Comparison of ENCODE assay signal across 8 mouse cellular contexts in the genomic region with DNA sequence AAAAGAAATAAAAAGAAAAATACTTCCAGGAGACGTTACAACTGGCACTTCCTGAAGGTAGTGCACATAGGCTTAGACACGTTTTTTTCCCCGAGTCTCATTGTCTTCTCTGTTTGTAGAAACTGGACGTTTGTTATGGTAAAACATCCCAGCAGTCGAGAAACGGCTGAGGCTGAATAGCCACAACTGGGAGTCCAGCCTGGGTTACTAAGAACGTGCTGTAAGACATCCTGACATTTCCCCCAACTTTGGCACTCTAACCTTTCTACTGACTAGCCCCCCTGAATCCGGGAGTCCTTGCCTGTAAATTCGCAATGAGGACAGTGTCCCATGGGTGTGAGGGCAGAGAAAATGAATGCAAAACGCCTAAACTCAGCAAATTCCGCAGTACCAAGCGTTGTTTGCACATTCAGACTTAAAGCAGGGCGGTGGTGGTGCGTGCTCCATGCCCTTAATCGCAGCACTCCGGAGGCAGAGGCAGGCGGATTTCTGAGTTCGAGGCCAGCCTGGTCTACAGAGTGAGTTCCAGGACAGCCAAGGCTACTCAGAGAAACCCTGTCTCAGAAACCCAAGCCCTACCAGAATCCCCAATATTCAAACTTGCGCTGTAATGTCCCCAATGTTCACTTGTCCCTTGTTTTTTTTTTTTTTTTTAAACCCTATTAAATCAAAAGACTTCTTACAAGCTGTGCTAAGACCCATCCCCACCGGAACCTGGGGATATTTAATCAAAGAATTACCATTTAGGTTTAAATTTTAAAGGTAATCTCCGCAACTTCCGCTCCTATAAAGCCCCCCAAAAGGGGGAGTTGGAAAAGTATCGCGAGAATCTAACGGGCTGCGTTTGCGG. TPM values are rescaled to one million over a fixed set of nuclear protein-coding genes. Genes with fewer than 3 reads are reported as not detected.
DNase-seq lines count a peak whose midpoint lies in the region; ATAC-seq and TF ChIP-seq lines count a peak whose summit lies in the region.

No protein-coding gene starts in this region.

- no peaks in the 10 kb centered on the region for H3K27me3 ChIP-seq in forebrain, embryonic 10.5 days (ENCODE audit: poor library complexity, severe bottlenecking)
- no peaks in the 10 kb centered on the region for H3K27me3 ChIP-seq in hindbrain, embryonic 15.5 days
- H3K27me3 ChIP-seq in limb, embryonic 12.5 days: no peaks in the 10 kb centered on the region
- H3K27me3 ChIP-seq in midbrain, embryonic 13.5 days: no peaks in the 10 kb centered on the region; the same call in 1 of the 2 replicates
- no peaks in the 10 kb centered on the region for H3K27me3 ChIP-seq in stomach, embryonic 16.5 days (ENCODE audit: control insufficient read depth, insufficient read depth, low read length)

- H3K27ac ChIP-seq in bone marrow, adult 2 months (ENCODE audit: control insufficient read depth, insufficient read depth, low read depth, low read length, poor library complexity): peak overlapping the region; percentile 65
- H3K27ac ChIP-seq in forebrain, embryonic 10.5 days: peak overlapping the region; percentile 100
- peak overlapping the region; percentile 97 for H3K27ac ChIP-seq in hindbrain, embryonic 15.5 days (replicated peaks)
- H3K27ac ChIP-seq in limb, embryonic 12.5 days: peak overlapping the region; percentile 100
- H3K27ac ChIP-seq in midbrain, embryonic 13.5 days: peak overlapping the region; percentile 100
- peak overlapping the region; percentile 78 for H3K27ac ChIP-seq in stomach, embryonic 16.5 days (ENCODE audit: low read length)

- H3K4me3 ChIP-seq in bone marrow, adult 2 months (replicated peaks; ENCODE audit: control insufficient read depth, low read depth, low read length): peak overlapping the region; percentile 94
- H3K4me3 ChIP-seq in forebrain, embryonic 10.5 days: peak overlapping the region; percentile 95
- H3K4me3 ChIP-seq in hindbrain, embryonic 15.5 days: peak overlapping the region; percentile 91
- peak overlapping the region; percentile 84 for H3K4me3 ChIP-seq in limb, embryonic 12.5 days (replicated peaks)
- peak overlapping the region; percentile 94 for H3K4me3 ChIP-seq in midbrain, embryonic 13.5 days (replicated peaks)
- H3K4me3 ChIP-seq in stomach, embryonic 16.5 days (replicated peaks; ENCODE audit: low read length): peak overlapping the region; percentile 85

- peaks cover 13% of the 10 kb centered on the region for H3K36me3 ChIP-seq in forebrain, embryonic 10.5 days (replicated peaks)
- no peaks in the 10 kb centered on the region for H3K36me3 ChIP-seq in hindbrain, embryonic 15.5 days
- peaks cover 7% of the 10 kb centered on the region; the same call in 1 of the 2 replicates for H3K36me3 ChIP-seq in limb, embryonic 12.5 days
- no peaks in the 10 kb centered on the region for H3K36me3 ChIP-seq in midbrain, embryonic 13.5 days
- H3K36me3 ChIP-seq in stomach, embryonic 16.5 days (ENCODE audit: control insufficient read depth, insufficient read depth, low read length): no peaks in the 10 kb centered on the region

- under 1% methylated on average over 27 of the region's 27 CpGs for WGBS in bone marrow, adult 2 months
- WGBS in forebrain, embryonic 10.5 days: 4% methylated on average over 27 of the region's 27 CpGs
- WGBS in hindbrain, embryonic 15.5 days: 1% methylated on average over 27 of the region's 27 CpGs
- 5% methylated on average over 27 of the region's 27 CpGs for whole genome bisulfite sequencing in limb, embryonic 12.5 days
- 2% methylated on average over 27 of the region's 27 CpGs for WGBS in midbrain, embryonic 13.5 days
- under 1% methylated on average over 27 of the region's 27 CpGs for WGBS in stomach, embryonic 16.5 days

- DNase-seq in cerebellum, adult 11 months: peak; percentile 27
- DNase-seq in forebrain, embryonic 10.5 days (ENCODE audit: extremely low spot score, low spot score): peak; percentile 42

- peak overlapping the region; percentile 78 for H3K9ac ChIP-seq in hindbrain, embryonic 15.5 days
- H3K9ac ChIP-seq in limb, embryonic 12.5 days (replicated peaks): peak overlapping the region; percentile 73
- H3K9ac ChIP-seq in midbrain, embryonic 13.5 days (replicated peaks): peak overlapping the region; percentile 81
- peak overlapping the region; percentile 80 for H3K9ac ChIP-seq in stomach, embryonic 16.5 days (ENCODE audit: low read length)

- H3K4me2 ChIP-seq in hindbrain, embryonic 15.5 days: peak overlapping the region; percentile 80
- H3K4me2 ChIP-seq in limb, embryonic 12.5 days: peak overlapping the region; percentile 70
- peak overlapping the region; percentile 84 for H3K4me2 ChIP-seq in midbrain, embryonic 13.5 days (replicated peaks)
- peak overlapping the region; percentile 94 for H3K4me2 ChIP-seq in stomach, embryonic 16.5 days (ENCODE audit: low read depth, low read length)

- H3K9me3 ChIP-seq in forebrain, embryonic 10.5 days: no peaks in the 10 kb centered on the region
- no peaks in the 10 kb centered on the region for H3K9me3 ChIP-seq in hindbrain, embryonic 15.5 days
- H3K9me3 ChIP-seq in limb, embryonic 12.5 days: no peaks in the 10 kb centered on the region
- no peaks in the 10 kb centered on the region for H3K9me3 ChIP-seq in midbrain, embryonic 13.5 days
- no peaks in the 10 kb centered on the region for H3K9me3 ChIP-seq in stomach, embryonic 16.5 days (replicated peaks; ENCODE audit: control insufficient read depth, low read length)

- no peaks in the 10 kb centered on the region for H3K4me1 ChIP-seq in bone marrow, adult 2 months (ENCODE audit: control insufficient read depth, insufficient read depth, low read length)
- peaks cover 27% of the 10 kb centered on the region for H3K4me1 ChIP-seq in forebrain, embryonic 10.5 days
- peaks cover 24% of the 10 kb centered on the region for H3K4me1 ChIP-seq in hindbrain, embryonic 15.5 days (replicated peaks)
- H3K4me1 ChIP-seq in limb, embryonic 12.5 days (replicated peaks): peaks cover 11% of the 10 kb centered on the region
- H3K4me1 ChIP-seq in midbrain, embryonic 13.5 days (replicated peaks): peaks cover 29% of the 10 kb centered on the region
- peaks cover 11% of the 10 kb centered on the region for H3K4me1 ChIP-seq in stomach, embryonic 16.5 days (ENCODE audit: control insufficient read depth, insufficient read depth, low read length)

- no peak for ATAC-seq in cerebellum, adult (ENCODE audit: insufficient number of reproducible peaks, low FRiP score, low TSS enrichment)
- ATAC-seq in hindbrain, embryonic 15.5 days (ENCODE audit: low FRiP score, low read depth): peak; percentile 2; the same call in 1 of the 2 replicates
- peak; percentile 2; the same call in 1 of the 2 replicates for ATAC-seq in limb, embryonic 12.5 days (ENCODE audit: insufficient number of reproducible peaks, insufficient read depth, low FRiP score, low TSS enrichment, low read depth)
- peak; percentile 39 for ATAC-seq in midbrain, embryonic 13.5 days
- no peak for ATAC-seq in stomach, embryonic 16.5 days (ENCODE audit: insufficient read depth, low FRiP score)

- TF ChIP-seq POLR2A in bone marrow, adult 2 months (IDR thresholded peaks at IDR 0.05; ENCODE audit: borderline replicate concordance, control insufficient read depth, low read depth, low read length): no peak

- TF ChIP-seq CTCF in bone marrow, adult 2 months (IDR thresholded peaks at IDR 0.05; ENCODE audit: control insufficient read depth, insufficient read depth, low read length): no peak

RNA-seq across cellular contexts. Expression of a gene that starts 0.8 kb away (rescaled TPM):
- polyA plus RNA-seq in bone marrow, adult 2 months (2011; ENCODE audit: insufficient read depth, insufficient read length, low replicate concordance, missing spikeins): 22.0 and 34.8 TPM in 2 replicates
- 12.7 and 13.0 TPM in 2 replicates for polyA plus RNA-seq in forebrain, embryonic 10.5 days (2016; fragmentation: Nextera tagmentation; extraction: Ambion mirVana)
- 8.4 and 8.9 TPM in 2 replicates for polyA plus RNA-seq in hindbrain, embryonic 15.5 days (2015; fragmentation: Nextera tagmentation; extraction: Ambion mirVana)
- polyA plus RNA-seq in limb, embryonic 12.5 days (2016; fragmentation: Nextera tagmentation; extraction: Ambion mirVana): 15.1 and 17.0 TPM in 2 replicates
- polyA plus RNA-seq in midbrain, embryonic 13.5 days (2015; fragmentation: Nextera tagmentation; extraction: Ambion mirVana): 12.2 and 12.9 TPM in 2 replicates
- polyA plus RNA-seq in stomach, embryonic 16.5 days (2015; fragmentation: Nextera tagmentation; extraction: Ambion mirVana): 7.6 and 7.7 TPM in 2 replicates

RNA-seq across cellular contexts. Expression of a gene that starts 8.9 kb away (rescaled TPM):
- polyA plus RNA-seq in bone marrow, adult 2 months (2011; ENCODE audit: insufficient read depth, insufficient read length, low replicate concordance, missing spikeins): 12.3 and 20.8 TPM in 2 replicates
- polyA plus RNA-seq in forebrain, embryonic 10.5 days (2016; fragmentation: Nextera tagmentation; extraction: Ambion mirVana): 77.9 and 78.5 TPM in 2 replicates
- polyA plus RNA-seq in hindbrain, embryonic 15.5 days (2015; fragmentation: Nextera tagmentation; extraction: Ambion mirVana): 55.3 and 56.0 TPM in 2 replicates
- 75.3 and 80.1 TPM in 2 replicates for polyA plus RNA-seq in limb, embryonic 12.5 days (2016; fragmentation: Nextera tagmentation; extraction: Ambion mirVana)
- 74.3 and 75.7 TPM in 2 replicates for polyA plus RNA-seq in midbrain, embryonic 13.5 days (2015; fragmentation: Nextera tagmentation; extraction: Ambion mirVana)
- 46.4 and 53.3 TPM in 2 replicates for polyA plus RNA-seq in stomach, embryonic 16.5 days (2015; fragmentation: Nextera tagmentation; extraction: Ambion mirVana)

RNA-seq across cellular contexts. Expression of a gene that starts 51.8 kb away (rescaled TPM):
- 7.8 and 10.1 TPM in 2 replicates for polyA plus RNA-seq in bone marrow, adult 2 months (2011; ENCODE audit: insufficient read depth, insufficient read length, low replicate concordance, missing spikeins)
- 16.9 and 18.3 TPM in 2 replicates for polyA plus RNA-seq in forebrain, embryonic 10.5 days (2016; fragmentation: Nextera tagmentation; extraction: Ambion mirVana)
- polyA plus RNA-seq in hindbrain, embryonic 15.5 days (2015; fragmentation: Nextera tagmentation; extraction: Ambion mirVana): 23.9 and 27.5 TPM in 2 replicates
- polyA plus RNA-seq in limb, embryonic 12.5 days (2016; fragmentation: Nextera tagmentation; extraction: Ambion mirVana): 24.3 and 25.9 TPM in 2 replicates
- polyA plus RNA-seq in midbrain, embryonic 13.5 days (2015; fragmentation: Nextera tagmentation; extraction: Ambion mirVana): 27.0 and 33.7 TPM in 2 replicates
- 13.3 and 17.8 TPM in 2 replicates for polyA plus RNA-seq in stomach, embryonic 16.5 days (2015; fragmentation: Nextera tagmentation; extraction: Ambion mirVana)

Comparison
In these comparisons a context has a peak if more than half of its experiments do, and no peak if none do; other contexts are left out.
1. ATAC-seq: peak in hindbrain, embryonic 15.5 days (single experiment), limb, embryonic 12.5 days (single experiment) and midbrain, embryonic 13.5 days (single experiment); none in cerebellum, adult (single experiment) and stomach, embryonic 16.5 days (single experiment).
2. Peak in every context shown above with its lines, with median percentiles within 50 percentile points of each other: H3K27ac ChIP-seq, H3K4me3 ChIP-seq, H3K4me2 ChIP-seq and H3K9ac ChIP-seq.